Mouse (Mus musculus) granulocyte monocyte progenitor cell, adult 5-6 weeks (primary cell): ENCODE results near the gene Otud4. TPM values are rescaled to one million over a fixed set of nuclear protein-coding genes. Genes with fewer than 3 reads are reported as not detected.

ENCODE experiments used
- ATAC-seq: replicated peaks from 2 replicates; pipeline ENCODE4 v1.8.0; 2016; ENCODE audit warnings: mild to moderate bottlenecking, moderate TSS enrichment, inconsistent platforms; ENCODE audit not compliant: poor library complexity, severe bottlenecking
- total RNA-seq, 2 experiments: library from RNA; stranded (forward) in 1 of 2; stranded (reverse) in 1 of 2; fragments of 200-712, 200-1000 nt in 1 of 2; fragments of >200 nt in 1 of 2; fragmentation: Nextera tagmentation in 1 of 2; gene quantifications; 2 replicates each; pipeline ENCODE4 v1.2.3; 2014 to 2017

The Otud4 gene
- 77.1 and 77.9 TPM in 2 replicates for total RNA-seq (2014; fragmentation: Nextera tagmentation)
- 70.8 and 81.2 TPM in 2 replicates for total RNA-seq (2017)

GRCm38 (mm10) chr8:79639586-79640451, at the start of gene Otud4:
Gene Otud4 (plus strand): TSS chr8:79639618.
- ATAC-seq = peak; percentile 40

DNA sequence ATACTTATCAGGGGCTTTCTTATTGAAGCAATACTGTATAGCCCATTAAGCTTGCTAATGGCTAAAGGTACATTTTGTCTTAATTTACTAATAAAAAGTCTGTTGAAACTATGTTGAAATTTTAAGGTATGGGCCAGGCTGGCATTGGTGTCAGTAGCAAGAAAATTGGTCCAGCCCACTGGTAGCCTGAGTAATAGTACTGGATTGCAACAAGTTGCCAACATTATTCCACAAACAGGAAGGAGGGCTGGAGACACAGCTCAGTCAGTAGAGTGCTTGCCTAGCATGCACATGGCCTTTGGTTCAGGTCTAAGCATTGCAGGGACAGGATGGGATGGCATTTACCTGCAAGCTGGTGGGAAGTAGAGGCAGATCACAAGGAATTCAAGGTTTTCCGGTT, 38.5 kb upstream of the Otud4 start:
- 0 out of 2 replicates have a peak, but pooled peaks have one; percentile 20 for ATAC-seq

GRCm38 (mm10) chr8:79603204-79603603, 36.2 kb upstream of the Otud4 start:
- ATAC-seq = peak; percentile 77

- ATAC-seq = no peak
These were observed 33.2 kb upstream of the Otud4 start for GRCm38 (mm10) chr8:79606225-79606624.

- ATAC-seq = no peak
These were observed 32.6 kb upstream of the Otud4 start for GRCm38 (mm10) chr8:79606751-79607300.

- no peak for ATAC-seq
These were observed 30.7 kb upstream of the Otud4 start for GRCm38 (mm10) chr8:79608701-79609100.

GRCm38 (mm10) chr8:79610268-79610667, 29.1 kb upstream of the Otud4 start:
- ATAC-seq = no peak

GRCm38 (mm10) chr8:79612298-79612697, 27.1 kb upstream of the Otud4 start:
- ATAC-seq = no peak

- peak; percentile 98 for ATAC-seq
These were observed 26.5 kb upstream of the Otud4 start for GRCm38 (mm10) chr8:79612965-79613364.

DNA sequence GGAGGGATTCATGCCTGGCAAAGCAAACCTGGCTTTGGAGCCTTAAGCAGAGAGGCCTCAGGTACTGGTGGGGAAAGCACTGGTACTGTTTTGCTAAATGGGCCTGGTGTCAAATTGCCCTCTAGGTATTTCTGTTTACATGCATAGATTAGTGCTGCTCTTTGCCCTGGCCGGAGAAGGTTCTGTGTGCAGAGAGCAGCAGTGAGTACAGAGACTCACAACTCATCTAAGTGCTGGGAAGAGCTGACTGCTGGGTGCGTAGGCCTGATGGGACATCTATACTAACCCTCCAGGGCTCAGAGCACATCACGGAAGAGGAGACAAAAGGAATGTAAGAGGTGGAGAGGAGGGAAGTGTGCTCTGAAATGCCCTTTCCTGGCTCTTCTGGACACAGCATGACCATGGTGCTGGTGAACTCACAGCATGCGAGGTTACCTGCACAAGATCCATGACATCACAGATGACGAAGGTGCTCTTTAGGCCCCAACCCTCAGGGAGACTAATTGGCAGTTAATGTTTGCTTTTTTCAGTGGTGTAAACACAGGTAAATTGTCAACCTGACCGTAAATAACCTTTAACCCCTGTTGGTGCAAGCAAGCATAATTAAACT, 23.6 kb upstream of the Otud4 start:
- ATAC-seq = no peak

DNA sequence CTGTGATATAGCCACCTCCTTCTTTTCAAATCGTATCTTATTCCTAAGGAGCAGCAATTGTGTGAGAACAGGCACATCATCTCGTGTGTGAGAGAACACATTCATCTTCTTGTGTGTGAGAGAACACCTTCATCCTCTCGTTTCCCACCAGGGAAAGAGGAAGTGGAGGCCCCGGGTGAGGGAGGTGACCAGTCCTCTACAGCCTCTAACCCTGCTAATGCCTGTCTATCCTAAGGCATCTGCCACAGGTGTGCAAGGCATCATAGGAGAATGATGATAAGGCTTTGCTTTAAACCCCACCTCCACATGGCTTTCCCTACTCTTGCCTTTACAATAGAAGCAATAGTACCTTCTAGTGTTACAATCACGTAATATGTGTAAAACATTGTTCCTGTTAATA, 20.5 kb upstream of the Otud4 start:
- ATAC-seq = peak; percentile 42; the same call in 1 of the 2 replicates

DNA sequence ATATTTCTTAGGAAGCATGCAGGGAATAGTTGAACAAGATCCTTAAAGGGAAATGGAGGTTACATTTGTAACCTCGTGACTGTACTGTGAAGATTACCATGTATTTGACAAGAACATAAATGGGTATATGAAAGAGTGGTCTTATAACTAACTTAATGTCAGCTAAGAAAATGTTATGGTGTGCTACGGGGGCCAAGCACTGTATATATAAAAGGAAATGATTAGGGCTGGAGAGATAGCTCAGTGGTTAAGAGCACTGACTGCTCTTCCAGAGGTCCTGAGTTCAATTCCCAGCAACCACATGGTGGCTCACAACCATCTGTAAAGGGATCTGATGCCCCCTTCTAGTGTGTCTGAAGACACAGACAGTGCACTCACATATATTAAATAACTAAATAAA, 20.1 kb upstream of the Otud4 start:
- no peak for ATAC-seq

DNA sequence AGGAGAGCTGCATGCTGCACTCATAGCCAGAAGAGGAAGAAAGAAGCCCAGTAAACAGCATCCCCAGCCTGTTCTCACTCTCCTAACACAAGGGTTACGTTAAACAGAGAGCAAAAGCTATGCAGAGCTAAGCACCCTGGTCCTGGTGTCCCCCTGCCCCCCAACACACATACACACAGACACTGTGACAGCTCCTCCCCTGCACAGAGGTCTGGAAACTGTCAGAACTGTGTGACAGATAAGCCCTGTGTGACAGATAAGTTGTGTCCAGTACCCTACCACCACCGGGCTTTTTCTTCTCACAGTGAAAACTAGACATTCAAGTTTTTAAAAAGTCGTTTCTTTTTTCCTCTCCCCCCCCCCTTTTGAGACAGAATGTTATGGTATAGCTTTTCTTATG, 19.4 kb upstream of the Otud4 start:
- no peak for ATAC-seq

DNA sequence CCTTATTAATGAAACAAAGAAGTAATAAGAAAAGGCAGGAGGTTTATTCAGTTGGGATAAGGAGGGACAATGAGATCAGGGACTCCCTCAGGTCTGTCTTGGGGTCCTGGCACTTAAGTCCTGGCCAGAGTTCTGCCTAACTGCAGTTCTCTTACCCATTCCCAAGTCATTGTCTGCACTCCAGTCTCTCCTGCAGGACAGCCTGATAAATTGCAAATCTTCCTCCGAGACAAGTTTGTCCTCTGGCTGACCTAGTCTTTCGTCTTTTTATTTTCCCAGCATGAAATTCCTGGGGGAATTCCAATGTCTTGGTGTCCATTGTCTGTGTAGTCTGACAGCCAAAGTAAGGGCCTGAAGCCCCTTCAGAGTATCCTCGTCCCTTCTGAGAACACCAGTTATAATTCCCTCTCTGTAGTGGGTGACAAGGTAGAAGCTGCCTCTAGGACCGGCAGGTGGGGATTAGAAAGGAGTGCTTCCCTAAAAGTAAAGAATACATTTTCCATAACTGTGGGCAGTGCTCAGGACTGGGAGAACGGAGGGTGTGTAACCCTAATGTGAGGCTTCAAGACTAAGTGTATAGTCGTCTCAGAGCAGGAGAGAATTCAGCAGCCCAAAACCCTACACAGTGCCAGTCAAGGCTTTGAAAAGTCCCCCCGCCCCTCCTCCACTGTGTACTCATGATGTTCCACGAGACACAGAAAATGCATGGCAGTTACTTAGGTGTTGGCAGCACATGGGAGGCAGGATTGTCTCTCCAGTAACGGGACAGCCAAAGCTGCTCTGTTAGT, 18.7 kb upstream of the Otud4 start:
- no peak for ATAC-seq

- no peak for ATAC-seq
These were observed 17.1 kb upstream of the Otud4 start for GRCm38 (mm10) chr8:79622346-79622745.

- no peak for ATAC-seq
These were observed 16.1 kb upstream of the Otud4 start for GRCm38 (mm10) chr8:79623351-79623750.

DNA sequence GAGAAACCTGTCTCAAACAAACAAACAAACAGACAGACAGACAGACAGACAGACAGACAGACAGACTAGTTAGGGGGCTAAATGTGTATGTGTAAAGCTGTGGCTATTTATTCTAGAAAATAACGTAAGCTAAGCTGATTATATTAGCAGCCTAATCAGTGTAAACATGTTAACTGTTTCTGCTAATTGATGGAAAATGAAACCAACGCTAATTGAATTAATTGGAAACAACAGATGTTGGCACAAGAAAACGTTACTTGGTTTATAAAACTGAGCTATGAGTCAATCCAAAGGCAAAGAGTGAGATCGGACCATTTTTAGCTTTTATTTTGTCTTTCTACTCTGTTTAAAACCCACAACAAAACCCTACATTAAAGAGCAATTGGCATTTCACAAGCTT, 15.0 kb upstream of the Otud4 start:
- ATAC-seq = no peak

GRCm38 (mm10) chr8:79626213-79626612, 13.2 kb upstream of the Otud4 start:
- no peak for ATAC-seq

GRCm38 (mm10) chr8:79635491-79635890, 3.9 kb upstream of the Otud4 start:
- no peak for ATAC-seq

GRCm38 (mm10) chr8:79636151-79636550, 3.3 kb upstream of the Otud4 start:
- no peak for ATAC-seq

- no peak for ATAC-seq
These were observed 2.2 kb upstream of the Otud4 start for GRCm38 (mm10) chr8:79637237-79637636.
